Mouse (Mus musculus): ENCODE measurements at regions not wholly inside any gene's neighbourhood (a gene's known extent, or its start where the extent isn't known, plus 50 kb on each side); places are given as distances from the start of the nearest gene placed in this dataset.
"Not testable (repeated sequence)": the region's sequence is repeated elsewhere in the genome, so short reads cannot be mapped to it uniquely, and the experiment has no call there.

DNA sequence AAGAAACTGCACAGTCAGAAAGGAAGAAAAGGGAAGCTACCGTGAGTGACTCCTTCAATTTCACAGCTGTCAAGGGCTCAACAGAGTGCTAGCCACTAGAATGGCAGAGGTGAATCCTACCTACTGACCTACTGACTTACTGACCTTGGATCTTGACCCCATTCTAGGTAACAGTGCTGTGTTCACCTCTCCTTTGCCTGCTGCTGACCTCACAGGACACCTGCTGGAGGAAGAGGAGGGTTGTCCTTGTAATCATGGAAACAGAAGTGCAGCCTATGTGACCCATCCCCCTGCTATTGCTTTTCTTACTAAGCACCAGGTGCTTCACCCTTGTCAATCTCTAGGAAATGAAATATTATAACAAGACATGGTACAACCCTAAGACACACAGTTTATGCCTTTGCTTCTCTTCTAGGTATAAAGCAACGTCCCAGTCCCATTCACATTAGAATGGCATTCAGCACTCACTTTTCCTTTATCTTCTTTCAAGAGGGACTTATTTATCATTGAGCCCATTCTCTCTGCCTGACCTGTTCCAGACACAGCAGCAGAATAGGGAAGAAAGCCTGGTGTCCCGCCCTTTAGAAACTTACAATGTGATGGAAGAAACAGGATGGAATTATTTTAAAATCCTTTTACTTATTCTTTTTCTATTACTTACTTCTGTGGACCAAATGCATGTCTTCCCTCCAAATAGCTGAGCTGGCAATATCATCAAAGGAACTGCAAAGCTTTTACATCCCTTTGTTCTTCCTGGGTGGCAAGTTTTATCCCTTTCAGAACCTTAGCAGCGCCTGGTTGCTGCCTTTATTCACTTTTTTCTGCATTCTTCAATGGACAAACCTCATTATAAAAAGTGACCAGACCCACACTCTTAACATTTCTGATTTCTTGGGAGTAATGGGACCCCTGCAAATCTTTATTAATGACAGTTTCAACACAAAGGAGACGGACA lies 176.5 kb downstream of the Alg10b start:
- no peak for DNase-seq

DNA sequence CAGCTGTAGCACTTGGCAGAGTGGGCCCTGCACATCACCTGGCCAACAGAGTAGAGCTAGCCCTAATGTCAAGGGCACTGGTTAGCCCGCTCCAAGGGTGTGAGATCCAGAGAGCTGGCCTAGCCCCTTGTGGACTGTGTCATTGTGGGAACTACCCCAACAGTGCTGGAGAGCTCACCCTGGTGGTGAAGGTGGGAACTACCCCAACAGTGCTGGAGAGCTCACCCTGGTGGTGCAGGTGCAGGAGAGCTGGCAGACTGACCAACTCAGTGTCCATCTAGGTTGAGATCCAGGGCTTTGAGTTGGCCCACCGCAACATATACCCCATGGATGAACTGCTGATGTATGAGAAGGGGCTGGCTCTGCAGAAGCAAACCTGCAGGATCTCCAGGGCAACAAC lies 196.7 kb downstream of the Alg10b start:
- DNase-seq = no peak

GRCm38 (mm10) chr15:90422122-90422614 lies 198.1 kb downstream of the Alg10b start:
- DNase-seq = no peak

- not testable (repeated sequence) for DNase-seq
Measured at GRCm38 (mm10) chr15:90431048-90431447, 206.9 kb downstream of the Alg10b start.

- no peak for DNase-seq
Measured at GRCm38 (mm10) chr15:90432154-90432553, 208.0 kb downstream of the Alg10b start.

- no peak for DNase-seq
Measured at GRCm38 (mm10) chr15:90435286-90435685, 211.2 kb downstream of the Alg10b start.
